Mouse (Mus musculus) c-Kit-negative CD71-positive TER-119-positive erythroid progenitor cells, embryonic 14.5 days (primary cell): ENCODE data around the gene 2610507B11Rik.
"Not testable (repeated sequence)": the region's sequence is repeated elsewhere in the genome, so short reads cannot be mapped to it uniquely, and the experiment has no call there.

Source experiments
- DNase-seq: peaks from one replicate; pipeline ENCODE4 v3.0.0-alpha.2; 2013; ENCODE audit warnings: low read depth, low spot score

Gene 2610507B11Rik

GRCm38 (mm10) chr11:78261380-78262352 lies at the start of gene 2610507B11Rik:
Gene 2610507B11Rik (plus strand): TSS chr11:78261752.
- DNase-seq, result peak; percentile 88

DNA sequence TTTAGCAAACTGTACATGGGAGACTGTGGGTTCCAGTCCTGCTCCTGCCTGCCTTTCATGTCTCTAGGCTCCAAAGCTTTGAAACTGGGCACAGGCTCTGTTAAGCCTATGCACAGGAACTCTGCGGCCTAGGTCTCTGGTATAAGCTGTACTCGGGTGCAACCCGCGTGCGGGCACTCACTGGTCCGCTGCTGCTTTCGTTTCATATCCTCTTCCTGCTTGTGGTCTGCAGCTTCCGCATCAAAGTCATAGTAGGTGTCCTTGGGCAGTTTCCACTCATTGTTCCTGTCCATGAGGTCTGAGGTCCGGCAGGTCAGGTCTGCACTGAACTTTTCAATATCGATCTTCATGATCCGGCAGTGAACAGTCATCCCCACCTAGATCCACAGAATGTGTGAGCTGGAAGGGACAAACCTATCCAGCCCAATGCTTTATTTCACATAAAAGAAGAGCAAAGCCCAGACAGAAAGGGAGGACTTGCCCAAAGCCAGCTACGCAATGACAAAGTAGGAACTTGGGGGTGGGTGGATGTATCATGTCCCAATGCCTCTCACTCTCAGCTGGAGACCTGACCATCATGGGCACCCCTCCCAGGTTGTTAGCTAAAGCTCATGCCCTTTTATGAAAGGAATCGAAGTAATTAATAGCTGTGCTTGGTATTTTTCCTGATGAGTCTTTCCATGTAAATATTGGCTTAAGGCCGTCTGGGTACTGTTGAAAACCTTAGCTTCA lies 48.3 kb upstream of the 2610507B11Rik start:
- no peak for DNase-seq

- no peak for DNase-seq
Observed at GRCm38 (mm10) chr11:78215709-78216317, 45.7 kb upstream of the 2610507B11Rik start.

DNA sequence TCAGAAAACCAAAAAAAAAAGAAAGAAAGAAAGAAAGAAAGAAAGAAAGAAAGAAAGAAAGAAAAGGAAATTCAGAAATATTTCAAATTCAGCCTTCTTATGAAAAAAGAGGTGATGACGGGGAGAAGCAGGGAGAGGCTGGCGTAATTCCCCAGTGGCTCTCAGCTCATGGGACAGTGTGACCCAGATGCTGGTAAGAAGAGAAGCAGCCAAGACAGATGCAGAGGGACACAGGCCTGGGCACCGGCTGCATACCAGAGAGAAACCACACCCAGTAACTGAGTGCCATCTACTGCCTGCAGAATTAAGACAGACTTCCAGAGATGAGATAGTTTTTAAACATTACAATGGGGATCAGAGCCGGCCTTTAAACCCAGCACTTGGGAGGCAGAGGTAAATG lies 38.0 kb upstream of the 2610507B11Rik start:
- no peak for DNase-seq

DNA sequence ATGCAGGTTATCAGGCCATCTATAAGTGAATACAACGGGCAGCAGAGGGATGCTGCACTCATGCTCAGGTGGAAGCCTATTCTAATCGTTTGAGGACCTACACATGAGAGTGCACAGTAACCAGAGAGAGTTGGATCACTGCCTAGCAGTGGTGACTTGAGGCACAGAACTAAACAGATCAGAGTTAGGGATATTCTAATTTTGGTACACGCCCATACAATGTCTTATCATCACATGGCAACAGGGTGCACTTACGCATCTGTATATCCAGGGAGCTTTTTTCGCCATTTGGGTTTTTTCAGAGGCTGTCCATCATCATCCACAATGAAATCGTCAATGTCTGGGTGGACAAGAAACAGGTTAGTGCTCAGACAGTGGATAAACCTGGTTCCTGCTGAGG lies 30.0 kb upstream of the 2610507B11Rik start:
- DNase-seq, result no peak

GRCm38 (mm10) chr11:78240193-78240857 lies 21.2 kb upstream of the 2610507B11Rik start:
- no peak for DNase-seq

GRCm38 (mm10) chr11:78245261-78245626 lies 16.3 kb upstream of the 2610507B11Rik start:
- no peak for DNase-seq

- DNase-seq, result peak; percentile 85
Observed at GRCm38 (mm10) chr11:78245627-78246317, 15.8 kb upstream of the 2610507B11Rik start, which contains the start of the genes Sdf2 and Supt6. Gene Sdf2 (plus strand): TSS chr11:78245746. Gene Supt6 (minus strand): TSS chr11:78245987.

GRCm38 (mm10) chr11:78246318-78247011 lies 15.1 kb upstream of the 2610507B11Rik start:
- no peak for DNase-seq

DNA sequence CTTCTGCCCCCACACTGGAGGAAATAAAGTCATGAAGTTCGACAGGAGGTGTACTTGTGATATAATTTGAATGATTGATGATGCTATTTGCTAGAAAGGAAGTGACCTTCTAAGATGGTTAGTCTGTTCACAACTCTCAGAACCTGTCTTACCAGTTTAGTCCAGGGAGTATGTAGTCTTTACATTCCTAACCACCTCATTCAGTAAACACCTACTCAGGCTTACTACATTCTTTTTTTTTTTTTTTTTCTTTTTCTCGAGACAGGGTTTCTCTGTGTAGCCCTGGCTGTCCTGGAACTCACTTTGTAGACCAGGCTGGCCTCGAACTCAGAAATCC lies 14.6 kb upstream of the 2610507B11Rik start:
- no peak for DNase-seq

GRCm38 (mm10) chr11:78247727-78248140 lies 13.8 kb upstream of the 2610507B11Rik start:
- peak; percentile 22 for DNase-seq

- DNase-seq, result no peak
Observed at GRCm38 (mm10) chr11:78256618-78257017, 4.9 kb upstream of the 2610507B11Rik start.

GRCm38 (mm10) chr11:78260489-78261258 lies 878 bp upstream of the 2610507B11Rik start:
- DNase-seq, result no peak

DNA sequence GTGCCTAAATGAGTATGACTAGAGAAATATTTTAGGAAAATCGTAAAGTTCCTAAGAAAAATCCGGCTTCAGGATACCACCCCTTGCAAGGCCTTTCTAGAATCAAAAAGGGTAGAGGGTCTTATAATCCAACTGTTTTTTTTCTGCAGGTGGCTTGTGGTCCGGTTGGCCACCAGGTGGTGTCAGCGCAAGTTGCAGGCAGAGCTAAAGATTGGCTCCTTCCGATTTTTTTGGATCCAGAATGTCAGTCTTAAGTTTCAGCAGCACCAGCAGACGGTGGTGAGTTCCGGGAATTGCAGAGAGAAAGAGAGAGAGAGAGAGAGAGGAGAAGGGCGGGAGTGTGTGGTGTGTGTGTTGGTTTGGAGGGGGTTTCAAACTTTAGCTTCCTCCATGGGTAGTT lies 998 bp downstream of the 2610507B11Rik start:
- peak; percentile 24 for DNase-seq

GRCm38 (mm10) chr11:78265571-78265970 lies 4.0 kb downstream of the 2610507B11Rik start:
- no peak for DNase-seq

GRCm38 (mm10) chr11:78271986-78272385 lies 10.4 kb downstream of the 2610507B11Rik start:
- DNase-seq, result no peak

GRCm38 (mm10) chr11:78275596-78275995 lies 14.0 kb downstream of the 2610507B11Rik start:
- no peak for DNase-seq

DNA sequence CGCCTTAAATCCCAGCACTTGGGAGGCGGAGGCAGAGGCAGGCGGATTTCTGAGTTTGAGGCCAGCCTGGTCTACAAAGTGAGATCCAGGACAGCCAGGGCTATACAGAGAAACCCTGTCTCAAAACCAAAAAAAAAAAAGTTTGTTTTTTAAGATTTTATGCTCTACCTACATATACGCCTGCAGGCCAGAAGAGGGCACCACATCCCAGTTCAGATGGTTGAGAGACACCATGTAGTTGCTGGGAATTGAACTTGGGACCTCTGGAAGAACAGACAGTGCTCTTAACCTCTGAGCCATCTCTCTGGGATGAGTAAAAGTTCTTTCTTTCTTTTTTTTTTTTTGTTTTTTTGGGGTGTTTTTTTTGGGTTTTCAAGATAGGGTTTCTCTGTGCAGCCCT lies 14.6 kb downstream of the 2610507B11Rik start:
- DNase-seq, result not testable (repeated sequence)

- DNase-seq, result no peak
Observed at GRCm38 (mm10) chr11:78278853-78279252, 17.3 kb downstream of the 2610507B11Rik start.
